Mouse (Mus musculus): ENCODE measurements around the gene Nck1. TPM values are rescaled to one million over a fixed set of nuclear protein-coding genes. Genes with fewer than 3 reads are reported as not detected.

The Nck1 gene
- polyA plus RNA-seq, 1 experiment from 2014 or later = 62.0 TPM

DNA sequence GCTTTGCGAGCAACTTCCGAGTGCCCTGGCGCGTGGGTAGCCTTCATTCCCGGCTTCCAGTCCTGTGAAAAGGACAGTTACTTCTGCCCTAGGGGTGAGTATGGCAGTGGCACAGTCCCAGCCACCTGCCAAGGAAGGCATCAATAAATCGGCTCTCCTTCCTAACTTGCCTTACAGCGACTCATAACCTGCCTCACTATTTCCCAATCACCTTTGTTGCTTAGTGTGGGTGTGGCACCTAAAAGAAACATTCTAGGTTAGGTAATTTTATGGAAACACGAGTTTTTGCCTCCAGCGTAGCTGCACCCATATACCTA is 618 bp upstream of the Nck1 start:
- H3K27me3 ChIP-seq (ENCODE audit: control insufficient read depth, insufficient read depth, low read depth, low read length) = no peaks in the 10 kb centered on the region
- H3K9me3 ChIP-seq (replicated peaks; ENCODE audit: control insufficient read depth, low read length, poor library complexity, severe bottlenecking) = peaks cover 8% of the 10 kb centered on the region; the same call in 1 of the 2 replicates
- H3K4me3 ChIP-seq (ENCODE audit: low read depth, low read length) = peak overlapping the region; percentile 76
- ATAC-seq = peak; percentile 43; the same call in 1 of the 2 replicates
- H3K4me1 ChIP-seq (ENCODE audit: control insufficient read depth, insufficient read depth, low read length) = peaks cover 24% of the 10 kb centered on the region
- H3K4me2 ChIP-seq (ENCODE audit: low read length) = peak overlapping the region; percentile 85
- H3K36me3 ChIP-seq (ENCODE audit: control insufficient read depth, insufficient read depth, low read length) = peaks cover 16% of the 10 kb centered on the region
- peak overlapping the region; percentile 80 for H3K9ac ChIP-seq (ENCODE audit: low read depth, low read length)
- 13% methylated on average over 9 of the region's 9 CpGs for WGBS
- H3K27ac ChIP-seq (ENCODE audit: low read length) = peak overlapping the region; percentile 96

DNA sequence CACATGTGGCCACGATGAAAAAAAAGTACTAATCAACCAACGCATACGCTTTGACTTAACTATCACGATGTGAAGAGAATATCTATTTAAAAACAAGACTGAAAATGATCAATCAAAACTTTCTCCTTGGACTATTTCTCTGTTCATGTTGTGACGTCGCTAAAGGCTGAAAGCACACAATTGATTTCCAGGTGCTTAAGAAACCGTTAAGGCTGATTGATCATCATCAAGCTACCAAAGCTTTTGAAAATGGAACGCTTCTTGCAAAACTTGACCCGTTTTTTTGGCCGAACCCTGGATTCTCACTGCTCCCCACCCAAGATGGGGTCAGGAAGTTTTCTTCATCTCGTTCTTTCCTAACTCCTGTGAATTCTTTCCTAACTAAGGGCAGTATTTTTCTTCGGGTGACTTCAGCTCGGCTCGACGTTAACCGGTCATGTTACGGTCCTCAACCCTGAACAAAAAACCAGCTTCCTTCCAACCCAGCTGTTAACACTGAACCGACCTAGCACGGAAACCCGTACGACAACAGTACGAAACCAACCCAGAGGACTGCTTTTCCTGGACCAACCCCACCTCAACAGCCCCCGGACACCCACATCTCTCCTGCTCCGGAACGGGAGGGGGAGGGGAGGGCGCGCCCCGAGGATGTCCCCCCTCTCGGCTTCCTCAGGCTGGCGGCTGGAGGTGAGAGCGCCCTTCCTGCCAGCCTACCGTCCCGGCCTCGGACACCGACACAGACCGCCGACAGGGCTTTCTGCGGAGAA is 803 bp downstream of the Nck1 start:
- Histone ChIP-seq H3K4me2 (ENCODE audit: low read length) (peak overlapping the region; percentile 53), H3K9ac (ENCODE audit: low read depth, low read length) (peak overlapping the region; percentile 91), H3K9me3 (replicated peaks; ENCODE audit: control insufficient read depth, low read length, poor library complexity, severe bottlenecking) (peaks cover 8% of the 10 kb centered on the region; the same call in 1 of the 2 replicates), H3K4me3 (ENCODE audit: low read depth, low read length) (peak overlapping the region; percentile 76), H3K4me1 (ENCODE audit: control insufficient read depth, insufficient read depth, low read length) (peaks cover 24% of the 10 kb centered on the region), H3K27ac (ENCODE audit: low read length) (peak overlapping the region; percentile 96), H3K27me3 (ENCODE audit: control insufficient read depth, insufficient read depth, low read depth, low read length) (no peaks in the 10 kb centered on the region), H3K36me3 (ENCODE audit: control insufficient read depth, insufficient read depth, low read length) (peaks cover 12% of the 10 kb centered on the region)
- peak; percentile 61 for ATAC-seq
- WGBS = under 1% methylated on average over 32 of the region's 38 CpGs

GRCm38 (mm10) chr9:100535618-100536262 is 10.2 kb downstream of the Nck1 start:
- no peak overlapping the region for H3K4me3 ChIP-seq (ENCODE audit: low read depth, low read length)
- 91% methylated on average over 2 of the region's 2 CpGs for WGBS
- no peak overlapping the region for H3K4me2 ChIP-seq (ENCODE audit: low read length)
- no peak overlapping the region for H3K27ac ChIP-seq (ENCODE audit: low read length)
- H3K36me3 ChIP-seq (ENCODE audit: control insufficient read depth, insufficient read depth, low read length) = no peaks in the 10 kb centered on the region
- no peaks in the 10 kb centered on the region for H3K9me3 ChIP-seq (replicated peaks; ENCODE audit: control insufficient read depth, low read length, poor library complexity, severe bottlenecking)
- no peak for ATAC-seq
- H3K9ac ChIP-seq (ENCODE audit: low read depth, low read length) = no peak overlapping the region
- H3K27me3 ChIP-seq (ENCODE audit: control insufficient read depth, insufficient read depth, low read depth, low read length) = no peaks in the 10 kb centered on the region
- H3K4me1 ChIP-seq (ENCODE audit: control insufficient read depth, insufficient read depth, low read length) = peaks cover 4% of the 10 kb centered on the region

DNA sequence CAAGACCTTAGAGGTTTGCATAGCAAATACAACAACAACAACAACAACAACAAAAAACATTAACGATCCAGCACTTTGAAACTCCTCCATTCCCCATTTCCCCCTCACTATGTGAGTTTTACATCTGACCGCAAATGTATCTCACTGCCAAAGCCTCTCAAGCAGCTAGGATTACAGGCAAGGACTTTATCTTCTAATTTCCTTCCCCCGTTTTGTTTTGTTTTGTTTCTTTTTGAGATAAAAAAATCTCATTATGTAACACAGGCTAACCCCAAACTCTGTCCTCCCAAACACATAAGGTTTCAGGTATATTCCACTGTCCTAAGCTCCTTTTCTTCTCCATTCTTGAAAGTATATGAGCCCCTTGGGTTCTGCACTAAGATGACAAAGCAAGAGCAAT is 11.2 kb downstream of the Nck1 start:
- H3K4me2 ChIP-seq (ENCODE audit: low read length) = no peak overlapping the region
- no peak overlapping the region for H3K27ac ChIP-seq (ENCODE audit: low read length)
- H3K27me3 ChIP-seq (ENCODE audit: control insufficient read depth, insufficient read depth, low read depth, low read length) = no peaks in the 10 kb centered on the region
- WGBS = 97% methylated on average over 3 of the region's 3 CpGs
- peaks cover 4% of the 10 kb centered on the region; the same call in 1 of the 2 replicates for H3K4me1 ChIP-seq (ENCODE audit: control insufficient read depth, insufficient read depth, low read length)
- H3K9ac ChIP-seq (ENCODE audit: low read depth, low read length) = no peak overlapping the region
- H3K4me3 ChIP-seq (ENCODE audit: low read depth, low read length) = no peak overlapping the region
- no peaks in the 10 kb centered on the region for H3K36me3 ChIP-seq (ENCODE audit: control insufficient read depth, insufficient read depth, low read length)
- no peak for ATAC-seq
- no peaks in the 10 kb centered on the region for H3K9me3 ChIP-seq (replicated peaks; ENCODE audit: control insufficient read depth, low read length, poor library complexity, severe bottlenecking)

- 77% methylated on average over 3 of the region's 3 CpGs for WGBS
- no peak overlapping the region for H3K4me3 ChIP-seq (ENCODE audit: low read depth, low read length)
- no peak overlapping the region for H3K27ac ChIP-seq (ENCODE audit: low read length)
- H3K9me3 ChIP-seq (replicated peaks; ENCODE audit: control insufficient read depth, low read length, poor library complexity, severe bottlenecking) = no peaks in the 10 kb centered on the region
- no peaks in the 10 kb centered on the region for H3K27me3 ChIP-seq (ENCODE audit: control insufficient read depth, insufficient read depth, low read depth, low read length)
- H3K4me2 ChIP-seq (ENCODE audit: low read length) = no peak overlapping the region
- H3K36me3 ChIP-seq (ENCODE audit: control insufficient read depth, insufficient read depth, low read length) = no peaks in the 10 kb centered on the region
- H3K9ac ChIP-seq (ENCODE audit: low read depth, low read length) = no peak overlapping the region
- H3K4me1 ChIP-seq (ENCODE audit: control insufficient read depth, insufficient read depth, low read length) = peaks cover 4% of the 10 kb centered on the region; the same call in 1 of the 2 replicates
- ATAC-seq = no peak
Measured at GRCm38 (mm10) chr9:100532847-100533505, 13.0 kb downstream of the Nck1 start.

- H3K9ac ChIP-seq (ENCODE audit: low read depth, low read length) = no peak overlapping the region
- no peak for ATAC-seq
- no peaks in the 10 kb centered on the region for H3K9me3 ChIP-seq (replicated peaks; ENCODE audit: control insufficient read depth, low read length, poor library complexity, severe bottlenecking)
- H3K36me3 ChIP-seq (ENCODE audit: control insufficient read depth, insufficient read depth, low read length) = no peaks in the 10 kb centered on the region
- no peak overlapping the region for H3K4me3 ChIP-seq (ENCODE audit: low read depth, low read length)
- no peak overlapping the region for H3K4me2 ChIP-seq (ENCODE audit: low read length)
- no peak overlapping the region for H3K27ac ChIP-seq (ENCODE audit: low read length)
- H3K27me3 ChIP-seq (ENCODE audit: control insufficient read depth, insufficient read depth, low read depth, low read length) = no peaks in the 10 kb centered on the region
- 85% methylated on average over 1 of the region's 1 CpGs for WGBS
- H3K4me1 ChIP-seq (ENCODE audit: control insufficient read depth, insufficient read depth, low read length) = peaks cover 4% of the 10 kb centered on the region; the same call in 1 of the 2 replicates
Measured at GRCm38 (mm10) chr9:100531296-100531695, 14.6 kb downstream of the Nck1 start.

DNA sequence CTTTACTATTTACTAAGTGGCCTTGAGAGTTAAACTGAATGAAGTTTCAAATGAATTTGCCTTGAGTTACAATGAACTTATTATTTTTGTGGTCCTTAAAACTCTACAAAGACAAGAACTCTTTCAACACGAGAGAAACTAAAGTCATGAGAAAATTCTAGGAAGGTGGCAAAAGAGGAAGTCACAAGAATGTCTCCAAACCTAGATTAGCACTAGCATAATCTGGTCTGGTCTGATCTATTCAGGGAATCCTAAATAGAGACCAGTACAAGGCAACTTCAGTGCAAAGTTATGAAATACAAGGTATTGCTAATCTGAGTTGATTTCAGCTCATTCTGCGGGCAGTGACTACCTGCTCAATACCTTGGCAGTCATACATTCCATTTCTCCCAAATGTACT is 20.7 kb downstream of the Nck1 start:
- 91% methylated on average over 2 of the region's 2 CpGs for WGBS
- ATAC-seq = no peak
- Histone ChIP-seq H3K9ac (ENCODE audit: low read depth, low read length) (no peak overlapping the region), H3K9me3 (replicated peaks; ENCODE audit: control insufficient read depth, low read length, poor library complexity, severe bottlenecking) (no peaks in the 10 kb centered on the region), H3K27me3 (ENCODE audit: control insufficient read depth, insufficient read depth, low read depth, low read length) (no peaks in the 10 kb centered on the region), H3K27ac (ENCODE audit: low read length) (no peak overlapping the region), H3K4me1 (ENCODE audit: control insufficient read depth, insufficient read depth, low read length) (no peaks in the 10 kb centered on the region), H3K4me3 (ENCODE audit: low read depth, low read length) (no peak overlapping the region), H3K4me2 (ENCODE audit: low read length) (no peak overlapping the region), H3K36me3 (ENCODE audit: control insufficient read depth, insufficient read depth, low read length) (no peaks in the 10 kb centered on the region)

DNA sequence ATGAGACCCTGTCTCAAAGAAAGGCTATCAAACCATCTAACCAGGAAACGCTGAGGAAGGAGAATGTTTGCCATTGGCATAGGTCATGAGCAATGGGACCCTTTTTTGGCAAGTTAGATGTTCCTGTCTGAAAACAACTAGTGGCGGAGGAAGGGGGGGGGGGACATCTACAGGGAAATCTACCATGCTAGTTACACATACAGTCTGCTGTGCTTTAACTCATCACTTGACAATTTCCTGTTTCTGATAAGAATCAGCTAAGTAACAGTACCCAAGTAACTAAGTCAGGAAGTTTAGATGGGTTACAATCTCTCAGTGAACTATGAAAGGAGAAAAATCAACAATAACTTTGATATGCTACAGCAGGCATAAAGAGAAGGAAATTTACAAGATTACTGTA is 23.9 kb downstream of the Nck1 start:
- Histone ChIP-seq H3K27me3 (ENCODE audit: control insufficient read depth, insufficient read depth, low read depth, low read length) (no peaks in the 10 kb centered on the region), H3K9ac (ENCODE audit: low read depth, low read length) (no peak overlapping the region), H3K4me2 (ENCODE audit: low read length) (no peak overlapping the region), H3K9me3 (replicated peaks; ENCODE audit: control insufficient read depth, low read length, poor library complexity, severe bottlenecking) (no peaks in the 10 kb centered on the region), H3K27ac (ENCODE audit: low read length) (no peak overlapping the region), H3K4me3 (ENCODE audit: low read depth, low read length) (no peak overlapping the region), H3K36me3 (ENCODE audit: control insufficient read depth, insufficient read depth, low read length) (no peaks in the 10 kb centered on the region), H3K4me1 (ENCODE audit: control insufficient read depth, insufficient read depth, low read length) (no peaks in the 10 kb centered on the region)
- no peak for ATAC-seq
- WGBS = 77% methylated on average over 2 of the region's 2 CpGs

DNA sequence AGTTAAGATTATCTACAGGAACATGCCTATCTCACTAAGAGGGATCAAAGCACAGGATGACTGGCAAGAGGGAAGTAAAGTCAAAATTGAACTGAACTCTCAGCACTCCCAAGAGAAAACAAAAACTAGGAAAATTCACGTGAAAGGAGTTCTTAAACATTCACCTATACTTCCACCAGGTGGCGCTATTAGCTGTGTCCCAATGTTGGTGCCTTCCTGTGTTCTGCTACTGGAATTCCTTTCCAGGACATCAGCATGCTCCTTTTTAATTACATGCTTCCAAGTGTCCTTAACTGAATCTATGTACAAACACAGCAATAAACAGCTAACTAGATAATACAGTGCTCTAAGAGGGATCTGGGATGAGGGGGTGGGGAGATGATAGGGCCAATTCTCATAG is 25.3 kb downstream of the Nck1 start:
- H3K27me3 ChIP-seq (ENCODE audit: control insufficient read depth, insufficient read depth, low read depth, low read length) = no peaks in the 10 kb centered on the region
- no peak overlapping the region for H3K4me3 ChIP-seq (ENCODE audit: low read depth, low read length)
- H3K9me3 ChIP-seq (replicated peaks; ENCODE audit: control insufficient read depth, low read length, poor library complexity, severe bottlenecking) = no peaks in the 10 kb centered on the region
- ATAC-seq = no peak
- H3K36me3 ChIP-seq (ENCODE audit: control insufficient read depth, insufficient read depth, low read length) = no peaks in the 10 kb centered on the region
- no peak overlapping the region for H3K9ac ChIP-seq (ENCODE audit: low read depth, low read length)
- H3K27ac ChIP-seq (ENCODE audit: low read length) = no peak overlapping the region
- 0% methylated on average over 2 of the region's 2 CpGs for WGBS
- H3K4me1 ChIP-seq (ENCODE audit: control insufficient read depth, insufficient read depth, low read length) = no peaks in the 10 kb centered on the region
- H3K4me2 ChIP-seq (ENCODE audit: low read length) = no peak overlapping the region
